Mouse (Mus musculus) ZHBTc4 (cell line): ENCODE results near the gene Strada.

Source experiments
- DNase-seq: peaks from one replicate; pipeline ENCODE4 v3.0.0-alpha.2; 2011; ENCODE audit warnings: low read depth, low spot score

The Strada gene

DNA sequence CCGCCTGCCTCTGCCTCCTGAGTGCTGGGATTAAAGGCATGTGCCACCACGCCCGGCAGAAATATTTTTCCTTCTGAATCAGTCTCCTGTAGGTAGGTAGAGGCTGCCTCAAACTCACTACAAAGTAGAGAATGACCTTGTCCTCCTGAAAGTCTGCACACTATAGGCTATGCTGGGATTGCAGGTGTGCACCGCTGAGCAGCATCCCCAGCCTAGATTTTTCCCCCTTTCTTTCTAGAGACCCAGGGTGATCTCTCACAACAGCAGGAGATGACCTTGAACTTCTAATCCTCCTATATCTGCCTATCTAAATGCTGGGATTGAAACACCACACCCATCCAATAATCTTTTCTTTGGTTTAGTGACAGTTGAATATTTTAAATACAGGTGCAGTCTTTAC is 14.6 kb downstream of the Strada start:
- DNase-seq, result peak; percentile 58

DNA sequence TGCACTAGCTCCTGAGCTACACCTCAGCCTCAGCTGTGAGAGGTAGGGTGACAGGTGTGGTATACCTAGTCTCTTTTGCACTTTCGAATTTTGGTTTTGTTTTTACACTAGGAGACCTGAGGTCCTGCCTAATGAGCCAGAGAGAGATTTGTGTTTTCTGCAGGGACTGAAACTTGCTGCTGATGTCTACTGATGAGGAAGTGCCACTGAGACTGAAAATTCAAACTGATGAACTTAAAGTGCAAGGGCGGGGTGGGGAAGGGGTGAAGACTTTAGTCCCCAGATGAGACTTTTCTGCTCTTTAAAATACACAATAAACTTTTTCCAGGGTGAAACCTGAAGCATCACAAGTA is 21.5 kb downstream of the Strada start:
- DNase-seq, result no peak

DNA sequence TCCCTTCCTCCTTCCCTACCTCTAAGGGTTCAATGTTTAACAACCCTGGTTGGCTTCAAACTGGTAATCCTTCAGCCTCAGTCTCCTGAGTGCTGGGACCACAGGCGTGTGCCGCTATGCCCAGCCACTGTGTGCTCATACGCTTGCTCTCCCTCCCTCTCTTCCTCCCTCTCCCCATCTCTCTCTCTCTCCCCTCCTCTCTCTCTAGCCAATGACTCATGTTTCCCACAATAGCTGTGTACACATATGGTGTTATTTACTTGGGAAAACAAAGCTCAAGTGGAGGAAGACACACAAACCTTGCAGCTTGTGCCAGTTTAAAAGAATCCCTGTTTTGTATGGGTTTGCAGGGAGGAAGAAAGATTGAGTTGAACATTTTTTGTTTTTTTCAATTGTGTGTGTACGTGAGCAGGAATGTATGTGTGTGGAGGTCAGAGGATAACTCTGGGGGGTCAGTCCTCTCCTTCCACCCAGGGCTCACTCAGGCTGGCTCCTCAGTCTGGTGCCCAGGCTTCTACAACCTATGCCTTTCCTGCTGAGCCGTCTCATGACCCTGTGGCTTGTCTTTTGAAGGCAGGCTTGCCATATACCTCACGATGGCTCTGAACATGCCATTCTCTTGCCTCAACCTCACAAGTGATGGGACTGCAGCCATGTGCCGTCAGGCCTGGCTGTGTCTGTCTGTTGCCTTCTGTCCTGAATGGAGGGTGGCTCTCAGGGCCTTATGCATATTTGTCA is 22.1 kb downstream of the Strada start:
- no peak for DNase-seq

DNA sequence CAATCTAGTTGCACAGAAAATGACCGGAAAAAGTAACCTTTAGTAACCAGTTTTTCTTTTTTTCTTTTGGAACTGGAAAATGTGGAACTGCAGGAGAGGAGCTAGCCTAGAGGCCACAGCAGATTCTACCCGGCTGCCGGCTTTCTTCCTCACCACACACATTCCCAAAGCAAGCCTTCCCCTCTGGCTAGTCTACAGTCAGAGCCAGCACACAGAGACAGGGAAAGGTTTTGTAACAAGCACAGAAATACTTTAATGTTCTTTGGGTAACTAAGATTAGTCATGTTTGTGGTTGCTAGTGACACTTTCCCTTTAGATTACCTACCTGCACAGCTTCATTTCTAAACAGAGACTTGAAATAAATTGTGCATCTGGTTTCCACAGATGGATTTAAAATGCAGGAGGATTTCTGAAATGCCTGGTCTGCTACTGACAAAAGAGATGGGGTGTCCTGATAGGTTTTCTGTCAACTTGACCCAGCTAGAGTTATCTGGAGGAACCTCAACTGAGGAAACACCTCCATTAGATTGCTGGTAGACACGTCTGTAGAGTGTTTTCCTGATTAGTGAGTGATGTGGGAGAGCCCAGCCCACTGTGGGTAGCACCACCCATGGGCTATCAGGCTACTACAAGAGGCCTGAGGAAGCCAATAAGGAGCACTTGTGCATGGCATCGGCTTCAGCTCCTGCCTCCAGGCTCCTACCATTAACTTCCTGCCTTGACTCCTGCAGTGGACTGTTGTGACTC is 23.8 kb downstream of the Strada start:
- DNase-seq, result no peak

DNA sequence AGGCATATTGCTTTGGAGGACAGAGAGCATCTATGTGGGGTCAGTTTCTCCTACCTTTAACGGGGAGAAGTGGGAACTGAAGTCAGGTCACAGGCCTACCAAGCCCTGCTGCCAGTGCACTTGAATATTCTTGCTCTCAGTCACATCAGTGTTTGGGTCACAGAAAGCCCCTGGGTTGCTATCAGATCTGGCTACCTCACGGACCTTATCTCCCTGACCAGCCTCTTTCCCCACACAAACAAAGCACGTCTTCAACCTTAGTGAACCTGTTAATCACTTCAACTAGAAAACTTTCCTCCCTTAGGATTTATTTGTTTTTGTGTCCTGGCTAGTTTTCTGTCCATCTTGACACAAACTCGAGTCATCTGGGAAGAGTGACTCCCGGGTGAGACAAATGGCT is 25.6 kb downstream of the Strada start:
- no peak for DNase-seq

DNA sequence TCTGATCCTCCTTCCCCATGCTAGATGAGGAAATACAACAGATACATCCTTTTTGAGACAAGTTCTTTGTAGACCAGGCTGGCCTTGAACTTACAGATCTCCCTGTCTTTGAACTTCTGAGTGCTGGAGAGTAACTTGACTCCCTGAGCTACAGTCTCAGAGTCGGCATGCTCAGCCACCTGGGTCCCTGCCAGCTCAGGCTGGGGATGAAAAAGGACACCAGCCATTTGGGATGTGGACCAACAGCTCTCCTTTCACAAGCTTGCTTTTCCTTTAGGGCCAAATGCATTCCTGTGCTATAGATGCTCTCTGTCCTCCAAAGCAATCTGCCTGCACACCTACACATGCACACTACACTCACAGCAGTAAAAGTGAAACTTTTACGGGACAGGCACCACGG is 26.9 kb downstream of the Strada start:
- DNase-seq, result no peak

DNA sequence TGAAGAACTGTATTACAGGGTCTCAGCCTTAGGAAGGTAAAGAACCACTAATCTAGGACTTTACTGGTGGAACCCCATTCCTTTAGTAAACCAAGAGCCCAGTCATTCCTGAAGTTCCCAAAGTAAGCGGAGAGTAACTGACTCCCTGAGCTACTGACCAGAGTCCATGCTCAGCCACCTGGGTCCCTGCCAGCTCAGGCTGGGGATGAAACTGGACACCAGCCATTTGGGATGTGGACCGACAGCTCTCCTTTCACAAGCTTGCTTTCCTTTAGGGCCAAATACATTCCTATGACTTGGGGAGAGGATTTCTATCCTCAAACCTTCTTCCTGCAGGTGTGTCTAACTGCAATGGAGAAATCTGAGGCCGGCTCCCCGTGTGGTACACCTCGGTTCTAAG is 27.6 kb downstream of the Strada start:
- no peak for DNase-seq

DNA sequence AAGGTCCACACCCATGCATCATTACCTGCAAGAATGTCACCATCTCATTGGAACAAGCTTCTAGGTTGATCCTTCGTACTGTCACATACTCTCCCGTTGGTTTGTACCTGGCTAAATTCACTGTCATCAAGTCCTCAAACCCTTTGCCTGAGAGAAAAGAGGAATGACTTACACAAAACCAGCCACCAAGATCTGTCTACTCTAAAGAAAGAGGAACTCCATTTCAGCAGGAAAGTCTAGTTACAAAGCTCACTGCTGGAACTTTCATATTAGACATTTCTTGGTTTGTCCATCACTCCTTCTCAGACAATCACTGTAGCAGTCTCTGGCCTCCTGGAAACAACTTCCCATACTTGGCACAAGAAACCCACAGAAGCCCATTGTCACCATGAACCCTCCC is 28.7 kb downstream of the Strada start:
- DNase-seq, result no peak

DNA sequence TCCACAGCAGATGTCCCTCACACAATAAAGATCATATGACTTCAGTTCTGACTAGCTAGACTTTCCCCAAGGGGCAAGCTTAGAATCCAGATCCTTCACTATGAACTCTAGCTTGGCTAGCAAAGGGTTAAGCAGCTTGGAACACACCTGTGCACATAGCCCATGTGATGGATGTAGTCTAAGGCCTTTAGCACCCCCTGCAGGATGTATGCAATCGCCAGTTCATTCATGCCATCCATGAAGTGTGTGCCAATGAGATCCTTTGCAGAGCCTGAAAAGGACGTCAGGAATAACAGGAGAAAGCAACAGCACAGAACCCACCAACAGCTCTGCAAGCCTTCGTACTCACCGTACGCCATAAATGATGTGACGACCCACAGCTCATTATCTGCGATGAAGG is 31.2 kb downstream of the Strada start:
- peak; percentile 56 for DNase-seq

DNA sequence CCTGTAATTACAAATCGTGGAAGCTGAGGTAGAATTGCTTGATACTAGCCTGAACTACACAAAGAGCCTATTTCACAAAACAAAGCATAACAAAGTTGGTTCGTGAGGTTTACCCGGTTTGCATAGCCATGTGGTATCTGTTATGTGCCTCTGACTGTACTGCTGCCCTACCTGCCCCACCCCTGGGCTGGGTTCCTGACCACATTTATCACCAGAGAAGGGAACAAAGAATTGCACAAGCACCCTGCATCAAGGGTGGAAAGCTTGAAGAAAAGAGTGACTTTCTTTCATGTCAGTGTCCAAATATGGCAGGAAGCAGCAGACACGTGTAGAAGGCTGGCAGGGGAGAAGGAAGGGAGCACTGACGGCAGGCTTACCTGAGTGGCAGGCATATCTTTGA is 34.5 kb downstream of the Strada start:
- peak; percentile 34 for DNase-seq

DNA sequence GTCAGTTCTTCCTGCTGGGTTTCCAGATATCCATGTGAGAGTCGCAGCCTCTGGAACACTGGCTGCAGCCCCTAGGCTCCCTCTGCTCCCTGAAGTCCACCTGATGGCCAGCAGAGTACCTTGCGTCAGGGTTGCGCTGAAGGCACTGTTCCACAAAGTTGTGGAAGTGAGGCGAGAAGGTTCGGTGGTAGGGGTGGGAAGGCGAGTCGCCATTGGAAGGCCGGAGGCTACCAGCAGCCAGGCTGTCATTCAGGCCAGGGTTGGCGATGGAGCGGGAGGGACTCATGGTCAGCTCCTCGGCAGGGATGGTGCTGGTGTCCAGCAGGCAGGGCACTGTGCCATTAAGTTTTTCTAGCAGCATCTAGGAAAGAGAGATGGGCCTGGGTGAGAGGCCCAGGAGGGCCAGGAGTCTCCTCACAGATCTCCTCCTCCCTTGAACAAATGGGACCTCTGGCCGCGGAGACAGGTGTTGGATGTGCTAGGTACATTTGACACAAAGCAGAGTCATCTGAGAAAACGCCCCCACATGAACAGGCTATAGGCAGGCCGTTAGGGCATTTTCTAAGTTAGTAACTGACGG is 37.3 kb downstream of the Strada start:
- no peak for DNase-seq

DNA sequence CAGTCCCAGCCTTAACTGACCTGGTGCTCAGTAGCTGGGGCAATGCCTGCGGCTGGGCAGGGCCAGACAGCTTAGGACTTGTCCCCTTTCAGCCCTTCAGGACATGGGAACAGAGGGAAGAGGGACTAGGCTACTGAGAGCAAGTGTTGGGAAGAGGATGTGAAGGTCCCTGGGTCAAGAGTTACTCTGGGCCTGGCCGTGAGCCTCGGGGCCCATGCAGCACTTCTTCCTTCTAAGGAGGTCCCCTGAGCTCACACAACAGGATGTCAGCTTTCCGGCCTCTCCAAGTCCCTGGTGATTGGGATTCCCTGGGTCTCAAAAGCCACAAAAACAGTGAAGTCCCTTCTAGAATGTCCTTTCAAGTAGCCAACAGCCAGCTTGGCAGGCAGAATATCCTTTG is 38.4 kb downstream of the Strada start:
- no peak for DNase-seq

DNA sequence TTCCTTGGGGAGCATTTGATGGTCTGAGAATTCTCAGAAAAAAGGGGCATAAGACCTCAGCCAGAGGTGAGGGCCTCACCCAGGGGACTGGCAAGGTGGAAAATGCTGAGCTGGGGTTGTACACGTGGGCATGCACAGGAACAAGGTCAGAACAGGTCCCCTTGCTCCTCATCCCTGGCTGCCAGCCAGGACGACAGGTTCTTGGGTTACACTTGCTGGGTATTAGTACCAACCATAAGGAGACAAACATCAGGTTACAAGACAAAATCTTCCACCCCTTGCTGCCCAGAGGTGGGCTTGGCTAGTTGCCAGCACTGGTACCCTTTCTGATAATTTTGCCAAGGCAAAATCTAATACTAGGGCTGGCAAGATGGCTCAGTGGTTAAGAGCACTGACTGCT is 39.7 kb downstream of the Strada start:
- DNase-seq, result no peak

DNA sequence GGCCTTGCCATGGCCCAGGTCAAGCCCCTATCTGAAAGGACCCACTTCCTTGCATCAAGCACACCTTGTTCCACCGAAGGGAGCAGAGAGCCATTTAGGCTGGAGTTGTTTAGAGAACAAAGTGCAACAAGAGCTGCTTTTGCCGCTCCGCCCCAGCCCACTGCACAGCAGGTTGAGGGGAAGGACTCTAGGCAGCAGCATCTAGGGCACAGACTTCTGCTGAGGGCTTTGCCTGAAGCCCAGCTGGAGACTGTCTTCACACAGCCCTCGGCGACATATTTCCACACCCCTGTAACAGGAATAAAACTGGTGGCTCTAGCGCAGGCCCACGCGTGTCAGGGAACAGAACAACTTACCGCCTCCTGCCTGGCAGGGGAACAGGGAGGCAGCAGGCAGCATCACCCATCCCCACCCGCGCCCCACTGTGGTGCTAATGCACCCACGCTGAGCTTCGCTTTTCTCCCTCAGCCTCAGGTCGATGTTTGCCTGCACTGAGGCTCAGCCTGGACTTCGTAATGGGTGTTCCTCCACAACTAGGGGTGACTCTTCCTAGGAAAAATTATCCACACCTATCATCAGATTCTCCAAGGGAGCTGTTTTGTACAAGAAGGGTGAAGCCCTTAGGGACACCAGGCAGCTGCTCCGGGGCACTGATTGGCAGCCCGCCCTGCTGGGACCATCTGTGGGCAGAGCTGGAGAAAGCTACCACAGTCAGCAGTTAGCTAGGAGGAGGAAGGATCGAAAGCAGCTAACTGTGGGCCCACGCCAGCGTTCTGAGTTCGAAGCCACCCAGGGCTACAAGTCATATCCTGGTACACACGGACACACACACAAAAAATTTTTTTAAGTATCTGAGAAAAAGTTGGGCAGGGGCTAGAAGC is 40.9 kb downstream of the Strada start, which contains the start of the genes Gm10840 and Limd2:
Gene Gm10840 (plus strand): TSS at position 10 of the 881 bp plus-strand sequence.
Gene Limd2 (minus strand): TSS at position 20 of the 881 bp plus-strand sequence.
- DNase-seq, result peak; percentile 64

DNA sequence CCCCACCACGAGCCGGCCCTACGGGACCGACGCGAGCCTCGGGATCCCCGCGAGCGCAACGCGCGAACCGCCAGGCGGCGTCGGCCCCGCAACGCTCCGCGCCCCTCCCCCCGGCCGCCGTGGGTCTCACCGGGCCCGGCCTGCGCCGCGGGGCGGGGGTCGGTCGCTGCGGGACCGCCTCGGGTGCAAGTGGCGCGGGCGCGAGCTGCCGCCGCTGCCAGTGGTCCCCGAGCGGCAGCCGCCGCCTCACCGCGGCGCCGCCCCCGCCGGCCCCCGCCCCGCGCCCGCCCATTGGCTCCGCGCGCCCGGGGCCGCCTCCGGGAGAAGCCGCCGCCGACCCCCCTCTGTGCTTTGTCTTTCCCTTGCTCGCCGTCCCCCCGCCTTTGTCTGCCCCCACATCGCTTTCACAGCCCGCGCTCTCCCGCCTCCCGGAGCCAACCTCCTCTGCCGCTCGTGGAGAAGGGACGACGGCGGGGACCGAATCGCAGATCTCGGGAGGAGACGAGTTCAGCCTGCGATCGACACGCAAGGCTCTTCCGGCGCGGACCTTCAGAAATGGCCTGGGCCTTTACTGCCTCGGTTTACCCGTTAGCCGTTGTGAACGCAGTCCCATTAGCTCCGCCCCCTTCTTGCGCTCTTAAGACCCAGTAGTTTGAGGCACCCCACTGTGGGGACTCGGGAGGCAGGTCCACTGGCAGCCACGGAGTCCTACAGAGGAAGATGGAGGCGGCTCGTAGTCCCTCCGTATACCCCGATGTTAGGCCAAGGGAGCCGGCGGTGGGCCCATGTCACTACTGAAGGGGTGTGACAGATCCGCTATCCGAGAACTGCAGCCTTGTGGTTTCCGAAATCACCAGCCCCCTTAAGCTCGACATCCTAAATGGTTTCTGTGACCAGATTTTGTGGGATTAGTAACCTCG is 41.8 kb downstream of the Strada start:
- DNase-seq, result peak; percentile 62

DNA sequence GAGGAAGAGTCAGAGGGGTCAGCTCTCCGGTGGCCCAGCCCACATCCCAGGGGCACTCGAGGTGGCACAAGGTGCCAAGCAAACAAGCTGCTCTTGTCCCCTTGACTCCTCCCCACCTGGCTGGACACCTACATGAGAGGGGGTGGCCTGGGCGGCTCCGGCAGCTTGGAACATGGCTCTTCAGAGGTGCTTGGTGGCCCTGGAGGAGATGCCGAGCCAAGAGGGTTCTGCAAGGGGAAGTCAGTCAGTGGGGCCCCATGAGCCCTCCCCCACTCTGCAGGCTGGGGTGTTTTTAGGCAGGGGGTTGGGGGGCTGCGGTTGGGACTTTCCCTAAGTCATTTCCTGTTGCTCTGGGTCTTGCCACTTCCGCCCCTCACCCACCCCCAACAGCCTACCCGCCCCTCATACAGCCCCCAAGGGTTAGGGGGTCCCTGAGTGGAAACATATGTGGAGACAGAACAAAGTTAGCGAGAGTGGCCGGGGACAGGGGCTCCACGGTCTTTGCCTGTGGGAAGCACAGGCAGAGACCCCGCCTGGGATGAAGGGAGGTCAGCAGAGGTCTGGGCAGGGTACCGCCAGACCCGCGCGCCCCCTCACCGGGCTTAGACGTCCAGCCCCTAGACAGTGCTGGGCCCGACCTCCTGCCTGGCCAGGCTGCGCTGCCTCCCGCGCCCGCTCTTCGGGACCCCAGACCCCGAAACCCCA is 42.6 kb downstream of the Strada start:
- peak; percentile 22 for DNase-seq

DNA sequence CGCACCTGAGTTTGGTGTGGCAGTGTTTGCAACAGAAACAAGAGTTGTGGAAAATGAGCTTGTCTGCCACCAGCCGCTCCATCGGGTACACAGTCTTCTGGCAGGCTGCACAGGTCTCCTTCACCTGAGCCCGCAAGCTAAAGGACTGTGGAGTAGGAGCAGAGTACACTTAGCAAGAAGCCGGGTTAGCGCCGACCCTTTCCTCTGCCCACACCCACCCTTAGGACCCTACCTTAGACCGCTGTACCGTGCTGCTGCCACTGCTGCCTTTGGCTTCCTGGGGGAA is 43.1 kb downstream of the Strada start:
- peak; percentile 15 for DNase-seq

DNA sequence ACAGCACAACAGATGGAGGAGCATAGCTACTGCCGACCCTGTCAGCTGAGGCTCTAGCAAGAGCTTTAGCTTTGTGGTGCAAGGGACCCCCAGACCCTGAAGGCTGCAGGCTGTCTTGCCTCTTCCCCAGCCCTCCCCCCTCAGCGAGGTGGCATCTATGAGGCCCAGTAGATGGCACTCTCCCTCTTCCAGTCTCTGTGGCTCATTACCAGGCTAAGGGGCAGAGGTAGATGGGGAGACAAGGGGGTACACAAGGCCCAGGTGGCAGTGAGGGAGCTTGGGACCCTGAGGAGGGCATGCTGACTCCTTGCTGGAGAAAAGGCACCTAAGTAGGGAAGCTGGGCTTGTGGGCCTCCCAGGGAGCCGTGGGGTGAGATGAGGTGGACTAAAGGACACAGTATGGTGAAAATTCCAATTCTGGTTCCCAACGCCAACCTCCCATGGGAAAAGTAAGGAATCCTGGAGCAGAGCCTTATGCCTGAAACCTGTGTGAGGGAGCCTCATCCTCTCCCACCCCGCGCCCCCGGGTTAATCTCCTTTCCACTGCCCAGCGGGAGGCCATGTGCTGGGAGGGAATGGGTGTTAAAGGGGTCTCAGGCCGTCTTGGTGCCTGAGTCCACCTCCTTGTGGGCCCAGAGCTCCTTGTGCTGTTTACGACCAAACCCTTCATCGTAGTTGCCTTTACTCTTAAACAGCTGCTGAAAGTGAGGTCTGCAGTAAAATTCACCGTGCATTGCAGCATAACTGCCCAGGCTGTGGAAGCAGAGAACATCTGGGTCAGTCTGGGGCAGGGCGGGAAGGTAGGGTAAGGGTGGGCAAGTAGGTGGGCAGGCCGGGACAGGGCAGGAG is 43.7 kb downstream of the Strada start:
- no peak for DNase-seq

DNA sequence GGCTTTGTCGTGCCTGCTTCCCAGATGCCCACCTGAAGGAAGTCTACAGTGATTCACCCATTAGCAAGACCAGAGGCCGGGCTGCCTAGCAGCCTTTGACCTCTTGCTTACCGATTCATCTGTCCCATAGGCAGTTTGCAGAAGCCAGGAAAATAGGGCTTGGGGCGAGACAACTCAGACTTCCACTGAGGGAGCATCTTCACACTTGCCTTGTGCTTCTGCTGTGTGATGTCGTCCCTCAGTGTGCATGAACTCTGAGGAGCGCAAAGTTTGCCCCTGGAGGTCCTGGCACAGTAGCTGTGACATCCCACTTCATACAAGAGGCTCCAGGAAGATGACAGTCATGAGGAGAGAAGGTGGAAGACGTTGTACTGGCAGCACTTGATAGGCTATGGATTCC is 44.8 kb downstream of the Strada start:
- DNase-seq, result no peak
